Mouse (Mus musculus) midbrain, embryonic 15.5 days (tissue): ENCODE measurements at regions not wholly inside any gene's neighbourhood (a gene's known extent, or its start where the extent isn't known, plus 50 kb on each side); places are given as distances from the start of the nearest gene placed in this dataset.

Source experiments
- ATAC-seq: fragments of 200-750 bp; cut with Nextera tagmentation; replicated peaks from 2 replicates; pipeline ENCODE4 v1.8.0; 2017; ENCODE audit warnings: moderate TSS enrichment
- H3K27ac ChIP-seq: fragments of 300-500 bp; sonication (generic); 2 replicates; pipeline ENCODE4 v1.5.1; 2015; ENCODE audit warnings: mild to moderate bottlenecking, inconsistent platforms
- H3K27me3 ChIP-seq: fragments of 300-500 bp; sonication (generic); replicated peaks from 2 replicates; pipeline ENCODE4 v1.6.1; 2015; ENCODE audit warnings: inconsistent platforms
- H3K36me3 ChIP-seq: fragments of 300-500 bp; sonication (generic); replicated peaks from 2 replicates; pipeline ENCODE4 v1.6.1; 2015; ENCODE audit warnings: inconsistent platforms
- H3K4me1 ChIP-seq: fragments of 300-500 bp; sonication (generic); 2 replicates; pipeline ENCODE4 v1.6.1; 2015; ENCODE audit warnings: inconsistent platforms
- H3K4me2 ChIP-seq: fragments of 300-500 bp; sonication (generic); 2 replicates; pipeline ENCODE4 v1.6.1; 2015; ENCODE audit warnings: inconsistent platforms, mild to moderate bottlenecking, moderate library complexity
- H3K4me3 ChIP-seq: fragments of 300-500 bp; sonication (generic); 2 replicates; pipeline ENCODE4 v1.5.1; 2015; ENCODE audit warnings: mild to moderate bottlenecking, inconsistent platforms
- H3K9ac ChIP-seq: fragments of 300-500 bp; sonication (generic); 2 replicates; pipeline ENCODE4 v1.6.1; 2015; ENCODE audit warnings: mild to moderate bottlenecking, inconsistent platforms
- H3K9me3 ChIP-seq: fragments of 300-500 bp; sonication (generic); 2 replicates; pipeline ENCODE4 v1.6.1; 2016; ENCODE audit warnings: inconsistent platforms
- WGBS: fragments of 180-500 bp; shearing (Covaris S2); methylation state at CpG from one replicate; pipeline ENCODE4 v1.1.7; 2015; ENCODE audit warnings: mixed read lengths; 5-methylcytosine and 5-hydroxymethylcytosine counted together

- no peak overlapping the region for H3K27ac ChIP-seq
- WGBS: 73% methylated on average over 5 of the region's 5 CpGs
- H3K36me3 ChIP-seq: no peaks in the 10 kb centered on the region
- H3K4me3 ChIP-seq: no peak overlapping the region
- H3K4me2 ChIP-seq: no peak overlapping the region
- no peaks in the 10 kb centered on the region for H3K9me3 ChIP-seq
- no peaks in the 10 kb centered on the region for H3K27me3 ChIP-seq
- H3K4me1 ChIP-seq: no peaks in the 10 kb centered on the region; the same call in 1 of the 2 replicates
- no peak overlapping the region for H3K9ac ChIP-seq
- no peak for ATAC-seq
Observed at GRCm38 (mm10) chr11:43091046-43091445, 55.5 kb downstream of the Gm9972 start.

DNA sequence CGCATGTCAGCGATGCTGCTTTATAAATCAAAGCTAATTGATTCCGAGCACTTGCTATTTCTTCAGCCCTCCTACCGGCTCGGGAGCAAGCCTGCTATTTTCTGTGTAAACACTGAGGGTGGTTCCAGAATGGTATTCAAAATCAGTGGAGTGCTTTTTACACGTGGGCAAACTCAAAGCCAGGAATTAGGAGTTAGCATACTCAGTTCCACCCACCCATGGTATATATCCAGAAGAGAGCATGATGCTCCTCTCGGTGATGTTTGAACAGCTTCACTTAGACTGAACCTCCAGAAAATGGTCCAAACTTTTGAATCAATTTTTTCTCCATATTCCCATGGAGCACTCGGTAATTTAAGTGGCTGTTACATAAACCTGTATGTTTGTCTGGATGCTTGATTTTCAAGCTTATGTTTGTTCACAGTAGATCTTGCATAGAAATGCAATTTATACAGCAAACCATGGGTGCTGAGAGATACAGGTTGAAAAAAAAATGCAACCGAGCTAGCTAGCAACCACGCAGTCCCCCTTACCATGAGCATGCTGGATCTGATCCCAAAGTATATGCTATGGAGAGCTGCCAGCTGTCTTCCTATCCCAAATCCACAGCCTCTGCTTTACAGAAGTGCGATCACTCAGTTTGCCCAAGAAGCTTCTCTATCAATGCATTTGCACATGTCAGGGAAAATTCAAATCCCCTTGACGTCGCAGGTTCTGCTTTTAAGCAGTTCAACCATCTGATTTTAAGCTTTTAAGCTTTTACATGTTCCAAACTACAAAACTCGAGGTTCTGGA lies 56.8 kb downstream of the Gm9972 start:
- Histone ChIP-seq H3K9ac (no peak overlapping the region), H3K4me1 (peaks cover 3% of the 10 kb centered on the region), H3K9me3 (no peaks in the 10 kb centered on the region), H3K36me3 (no peaks in the 10 kb centered on the region), H3K27ac (no peak overlapping the region), H3K4me3 (no peak overlapping the region), H3K27me3 (no peaks in the 10 kb centered on the region), H3K4me2 (no peak overlapping the region)
- 73% methylated on average over 14 of the region's 14 CpGs for WGBS
- ATAC-seq: no peak

DNA sequence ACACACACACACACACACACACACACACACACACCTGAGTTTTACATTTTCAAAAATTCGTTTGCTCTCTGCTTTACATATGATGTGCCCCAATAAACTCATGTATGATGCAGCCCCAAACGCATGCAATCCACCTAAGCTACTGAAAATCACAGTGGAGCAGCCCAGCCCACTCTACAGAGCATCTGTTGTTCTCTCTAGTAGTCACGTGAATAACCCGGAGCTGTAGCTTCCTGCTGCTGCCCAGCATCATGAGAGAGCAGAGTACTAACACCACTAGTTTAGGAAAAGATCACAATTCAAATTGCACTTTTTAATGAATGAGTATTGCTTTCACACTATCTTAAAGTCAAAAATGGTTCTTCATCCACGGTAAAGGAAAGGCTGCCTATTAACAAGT lies 56.7 kb upstream of the Atp10b start:
- no peak overlapping the region for H3K9ac ChIP-seq
- ATAC-seq: no peak
- H3K4me3 ChIP-seq: no peak overlapping the region
- no peaks in the 10 kb centered on the region for H3K9me3 ChIP-seq
- 79% methylated on average over 5 of the region's 5 CpGs for WGBS
- no peak overlapping the region for H3K27ac ChIP-seq
- peaks cover 3% of the 10 kb centered on the region for H3K4me1 ChIP-seq
- no peaks in the 10 kb centered on the region for H3K36me3 ChIP-seq
- H3K4me2 ChIP-seq: no peak overlapping the region
- H3K27me3 ChIP-seq: no peaks in the 10 kb centered on the region

- H3K36me3 ChIP-seq: no peaks in the 10 kb centered on the region
- H3K4me2 ChIP-seq: no peak overlapping the region
- peaks cover 3% of the 10 kb centered on the region for H3K4me1 ChIP-seq
- H3K27me3 ChIP-seq: no peaks in the 10 kb centered on the region
- no peak for ATAC-seq
- WGBS: 60% methylated on average over 5 of the region's 5 CpGs
- H3K9me3 ChIP-seq: no peaks in the 10 kb centered on the region
- H3K27ac ChIP-seq: 0 out of 2 replicates have a peak overlapping the region, but pooled peaks have one; percentile 7
- H3K4me3 ChIP-seq: no peak overlapping the region
- no peak overlapping the region for H3K9ac ChIP-seq
Observed at GRCm38 (mm10) chr11:43096003-43096402, 53.7 kb upstream of the Atp10b start.

DNA sequence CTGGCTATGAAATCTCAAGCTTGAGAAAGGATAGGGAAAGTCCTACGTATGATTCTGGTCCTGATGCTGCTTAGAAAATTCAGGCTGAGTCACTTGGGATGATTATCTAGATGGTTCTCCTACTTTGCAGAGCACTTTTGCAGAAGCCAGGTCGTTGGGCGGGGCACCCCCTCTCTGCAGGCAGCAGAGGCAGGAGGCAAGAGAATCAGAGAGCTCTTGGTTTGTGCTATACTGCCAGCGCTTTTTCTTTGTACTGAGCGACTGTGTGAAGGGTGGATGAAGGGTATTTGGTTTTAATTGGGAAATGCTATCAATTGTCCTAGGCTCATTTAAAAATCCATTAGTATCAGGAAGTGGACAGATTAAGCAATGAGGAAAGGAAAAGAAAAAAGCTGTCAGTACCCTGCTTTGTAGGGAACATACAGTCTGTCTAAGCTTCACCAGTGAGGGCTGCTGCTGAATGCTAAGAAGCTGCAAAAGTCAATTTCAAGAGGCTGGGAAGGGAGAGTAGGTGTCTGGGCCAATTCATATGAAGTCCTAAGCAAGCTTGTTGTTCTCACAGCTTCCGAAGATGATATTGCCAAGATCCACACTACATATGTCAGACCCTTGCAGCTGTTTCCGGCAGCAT lies 50.8 kb upstream of the Atp10b start:
- H3K27ac ChIP-seq: no peak overlapping the region
- no peaks in the 10 kb centered on the region for H3K27me3 ChIP-seq
- H3K4me1 ChIP-seq: peaks cover 3% of the 10 kb centered on the region
- no peaks in the 10 kb centered on the region for H3K9me3 ChIP-seq
- no peak overlapping the region for H3K4me2 ChIP-seq
- H3K36me3 ChIP-seq: no peaks in the 10 kb centered on the region
- 65% methylated on average over 7 of the region's 7 CpGs for WGBS
- peak; percentile 56; the same call in 1 of the 2 replicates for ATAC-seq
- no peak overlapping the region for H3K9ac ChIP-seq
- H3K4me3 ChIP-seq: no peak overlapping the region
